Mouse (Mus musculus) kidney, embryonic 15.5 days (tissue): ENCODE results near the gene Tmtc2. TPM values are rescaled to one million over a fixed set of nuclear protein-coding genes. Genes with fewer than 3 reads are reported as not detected.

Experiments used
- ATAC-seq: fragments of 200-750 bp; cut with Nextera tagmentation; replicated peaks from 2 replicates; pipeline ENCODE4 v1.8.0; 2017; ENCODE audit warnings: moderate TSS enrichment; ENCODE audit not compliant: low FRiP score
- H3K27ac ChIP-seq: fragments of 300-500 bp; sonication (generic); 2 replicates; pipeline ENCODE4 v1.5.1; 2015; ENCODE audit warnings: mild to moderate bottlenecking, inconsistent platforms
- H3K27me3 ChIP-seq: fragments of 300-500 bp; sonication (generic); 2 replicates; pipeline ENCODE4 v1.6.1; 2015; ENCODE audit warnings: inconsistent platforms
- H3K36me3 ChIP-seq: fragments of 300-500 bp; sonication (generic); 2 replicates; pipeline ENCODE4 v1.6.1; 2015; ENCODE audit warnings: inconsistent platforms
- H3K4me1 ChIP-seq: fragments of 300-500 bp; sonication (generic); 2 replicates; pipeline ENCODE4 v1.6.1; 2015; ENCODE audit warnings: inconsistent platforms
- H3K4me2 ChIP-seq: fragments of 300-500 bp; sonication (generic); 2 replicates; pipeline ENCODE4 v1.6.1; 2015; ENCODE audit warnings: moderate library complexity, mild to moderate bottlenecking, inconsistent platforms
- H3K4me3 ChIP-seq: fragments of 300-500 bp; sonication (generic); replicated peaks from 2 replicates; pipeline ENCODE4 v1.5.1; 2015; ENCODE audit warnings: mild to moderate bottlenecking, inconsistent platforms
- H3K9ac ChIP-seq: fragments of 300-500 bp; sonication (generic); 2 replicates; pipeline ENCODE4 v1.6.1; 2015; ENCODE audit warnings: mild to moderate bottlenecking, inconsistent platforms
- H3K9me3 ChIP-seq: fragments of 300-500 bp; sonication (generic); replicated peaks from 2 replicates; pipeline ENCODE4 v1.6.1; 2016; ENCODE audit warnings: inconsistent platforms
- WGBS: fragments of 180-500 bp; shearing (Covaris S2); methylation state at CpG from one replicate; pipeline ENCODE4 v1.1.7; 2015; ENCODE audit warnings: mixed read lengths; 5-methylcytosine and 5-hydroxymethylcytosine counted together
- polyA plus RNA-seq: library from polyadenylated mRNA; unstranded; fragments of >200 nt; fragmentation: Nextera tagmentation; extraction: Ambion mirVana; gene quantifications from 2 replicates; pipeline ENCODE4 v1.2.1, GENCODE M21; 2015

Gene Tmtc2
- polyA plus RNA-seq, 1 experiment from 2014 or later = 10.8 TPM

- Histone ChIP-seq H3K4me2 (no peak overlapping the region), H3K9ac (no peak overlapping the region), H3K4me3 (no peak overlapping the region), H3K9me3 (no peaks in the 10 kb centered on the region), H3K36me3 (no peaks in the 10 kb centered on the region), H3K27me3 (no peaks in the 10 kb centered on the region), H3K27ac (no peak overlapping the region), H3K4me1 (0 out of 2 replicates have a peak, but pooled peaks cover 2% of the 10 kb centered on the region)
- 91% methylated on average over 6 of the region's 6 CpGs for WGBS
- no peak for ATAC-seq
Measured at GRCm38 (mm10) chr10:105542081-105542480, 32.2 kb downstream of the Tmtc2 start.

- Histone ChIP-seq H3K4me3 (no peak overlapping the region), H3K4me1 (no peaks in the 10 kb centered on the region), H3K9me3 (no peaks in the 10 kb centered on the region), H3K27ac (no peak overlapping the region), H3K4me2 (no peak overlapping the region), H3K27me3 (no peaks in the 10 kb centered on the region), H3K36me3 (no peaks in the 10 kb centered on the region), H3K9ac (no peak overlapping the region)
- no peak for ATAC-seq
- 69% methylated on average over 5 of the region's 5 CpGs for WGBS
Measured at GRCm38 (mm10) chr10:105539697-105540096, 34.6 kb downstream of the Tmtc2 start.

GRCm38 (mm10) chr10:105536910-105537309, 37.3 kb downstream of the Tmtc2 start:
- H3K27ac ChIP-seq = no peak overlapping the region
- H3K9ac ChIP-seq = no peak overlapping the region
- H3K4me1 ChIP-seq = no peaks in the 10 kb centered on the region
- H3K4me3 ChIP-seq = no peak overlapping the region
- no peaks in the 10 kb centered on the region for H3K36me3 ChIP-seq
- 88% methylated on average over 4 of the region's 4 CpGs for WGBS
- H3K9me3 ChIP-seq = no peaks in the 10 kb centered on the region
- ATAC-seq = no peak
- no peaks in the 10 kb centered on the region for H3K27me3 ChIP-seq
- H3K4me2 ChIP-seq = no peak overlapping the region

GRCm38 (mm10) chr10:105535848-105536247, 38.4 kb downstream of the Tmtc2 start:
- no peak for ATAC-seq
- H3K27me3 ChIP-seq = no peaks in the 10 kb centered on the region
- no peaks in the 10 kb centered on the region for H3K4me1 ChIP-seq
- no peak overlapping the region for H3K27ac ChIP-seq
- H3K9me3 ChIP-seq = no peaks in the 10 kb centered on the region
- H3K4me3 ChIP-seq = no peak overlapping the region
- H3K9ac ChIP-seq = no peak overlapping the region
- H3K36me3 ChIP-seq = no peaks in the 10 kb centered on the region
- no peak overlapping the region for H3K4me2 ChIP-seq

GRCm38 (mm10) chr10:105532747-105533146, 41.5 kb downstream of the Tmtc2 start:
- ATAC-seq = no peak
- no peaks in the 10 kb centered on the region for H3K27me3 ChIP-seq
- WGBS = 82% methylated on average over 7 of the region's 7 CpGs

GRCm38 (mm10) chr10:105532019-105532525, 42.2 kb downstream of the Tmtc2 start:
- no peak for ATAC-seq
- Histone ChIP-seq H3K9me3 (no peaks in the 10 kb centered on the region), H3K4me1 (0 out of 2 replicates have a peak, but pooled peaks cover under 1% of the 10 kb centered on the region), H3K4me3 (no peak overlapping the region), H3K4me2 (no peak overlapping the region), H3K36me3 (no peaks in the 10 kb centered on the region), H3K27ac (no peak overlapping the region), H3K27me3 (no peaks in the 10 kb centered on the region), H3K9ac (no peak overlapping the region)
- 93% methylated on average over 5 of the region's 5 CpGs for WGBS

More at GRCm38 (mm10) chr10:105532747-105533146, 41.5 kb downstream of the Tmtc2 start:
- H3K9ac ChIP-seq = no peak overlapping the region
- H3K9me3 ChIP-seq = no peaks in the 10 kb centered on the region
- H3K4me2 ChIP-seq = no peak overlapping the region
- H3K4me3 ChIP-seq = no peak overlapping the region
- H3K4me1 ChIP-seq = no peaks in the 10 kb centered on the region
- H3K27ac ChIP-seq = no peak overlapping the region
- H3K36me3 ChIP-seq = no peaks in the 10 kb centered on the region

- no peak overlapping the region for H3K9ac ChIP-seq
- 0 out of 2 replicates have a peak, but pooled peaks cover 5% of the 10 kb centered on the region for H3K4me1 ChIP-seq
- H3K27me3 ChIP-seq = no peaks in the 10 kb centered on the region
- no peak overlapping the region for H3K27ac ChIP-seq
- WGBS = 79% methylated on average over 9 of the region's 9 CpGs
- no peak overlapping the region for H3K4me2 ChIP-seq
- ATAC-seq = no peak
- H3K9me3 ChIP-seq = no peaks in the 10 kb centered on the region
- H3K4me3 ChIP-seq = no peak overlapping the region
- no peaks in the 10 kb centered on the region for H3K36me3 ChIP-seq
Measured at GRCm38 (mm10) chr10:105531080-105531894, 43.0 kb downstream of the Tmtc2 start.

GRCm38 (mm10) chr10:105523405-105524088, 50.7 kb downstream of the Tmtc2 start:
- WGBS = 26% methylated on average over 8 of the region's 8 CpGs
- H3K9me3 ChIP-seq = no peaks in the 10 kb centered on the region
- 0 out of 2 replicates have a peak overlapping the region, but pooled peaks have one; percentile 13 for H3K27ac ChIP-seq
- H3K4me2 ChIP-seq = no peak overlapping the region
- H3K27me3 ChIP-seq = no peaks in the 10 kb centered on the region
- no peak overlapping the region for H3K4me3 ChIP-seq
- H3K4me1 ChIP-seq = peaks cover 26% of the 10 kb centered on the region
- H3K9ac ChIP-seq = no peak overlapping the region
- no peaks in the 10 kb centered on the region for H3K36me3 ChIP-seq
- 0 out of 2 replicates have a peak, but pooled peaks have one; percentile 49 for ATAC-seq

GRCm38 (mm10) chr10:105522431-105522830, 51.8 kb downstream of the Tmtc2 start:
- H3K4me2 ChIP-seq = no peak overlapping the region

GRCm38 (mm10) chr10:105519154-105519806, 55.0 kb downstream of the Tmtc2 start:
- ATAC-seq = no peak
- 78% methylated on average over 6 of the region's 6 CpGs for whole genome bisulfite sequencing

More at GRCm38 (mm10) chr10:105522431-105522830, 51.8 kb downstream of the Tmtc2 start:
- Histone ChIP-seq H3K27me3 (no peaks in the 10 kb centered on the region), H3K4me1 (peaks cover 26% of the 10 kb centered on the region), H3K9me3 (no peaks in the 10 kb centered on the region), H3K9ac (no peak overlapping the region), H3K27ac (no peak overlapping the region), H3K4me3 (no peak overlapping the region), H3K36me3 (no peaks in the 10 kb centered on the region)
- no peak for ATAC-seq
- WGBS = 54% methylated on average over 7 of the region's 7 CpGs

GRCm38 (mm10) chr10:105518144-105518543, 56.1 kb downstream of the Tmtc2 start:
- Histone ChIP-seq H3K9me3 (no peaks in the 10 kb centered on the region), H3K36me3 (no peaks in the 10 kb centered on the region), H3K27me3 (no peaks in the 10 kb centered on the region), H3K9ac (no peak overlapping the region), H3K4me2 (no peak overlapping the region), H3K4me3 (no peak overlapping the region), H3K4me1 (peaks cover 13% of the 10 kb centered on the region; the same call in 1 of the 2 replicates), H3K27ac (no peak overlapping the region)
- 91% methylated on average over 9 of the region's 9 CpGs for WGBS
- ATAC-seq = no peak

More at GRCm38 (mm10) chr10:105519154-105519806, 55.0 kb downstream of the Tmtc2 start:
- no peak overlapping the region for H3K4me3 ChIP-seq
- peaks cover 19% of the 10 kb centered on the region for H3K4me1 ChIP-seq
- H3K4me2 ChIP-seq = no peak overlapping the region
- no peaks in the 10 kb centered on the region for H3K9me3 ChIP-seq
- H3K36me3 ChIP-seq = no peaks in the 10 kb centered on the region
- H3K27me3 ChIP-seq = no peaks in the 10 kb centered on the region
- H3K9ac ChIP-seq = no peak overlapping the region
- H3K27ac ChIP-seq = no peak overlapping the region
